Mouse (Mus musculus): ENCODE measurements around the gene Nans.

GRCm38 (mm10) chr4:46526798-46527557, 37.9 kb downstream of the Nans start:
- TF ChIP-seq EP300 (IDR thresholded peaks at IDR 0.05; ENCODE audit: low read depth): peak; percentile 94
- TF ChIP-seq CTCF (IDR thresholded peaks at IDR 0.05; ENCODE audit: low read depth): peak; percentile 73
